24 mouse cellular contexts compared by ENCODE assay signal in the genomic region with DNA sequence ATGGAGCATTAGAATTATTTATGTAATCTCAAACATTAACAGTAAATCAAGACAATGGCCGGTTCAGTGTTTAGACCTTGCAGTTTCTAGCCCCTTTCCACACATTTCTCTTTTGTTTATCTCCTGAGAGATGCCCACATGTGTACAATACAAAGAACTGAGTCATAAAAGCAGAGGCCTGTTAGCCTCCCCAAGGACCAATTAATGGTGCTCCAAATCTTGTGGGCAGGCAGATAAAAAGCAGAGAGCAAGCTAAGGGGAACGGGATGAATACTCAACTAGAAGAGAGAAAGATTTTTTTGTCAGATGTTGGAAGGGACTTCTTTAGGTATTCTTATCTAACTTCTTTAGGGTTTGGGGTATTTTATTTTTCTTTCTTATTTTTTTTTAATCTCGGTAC.
"Had no signal": no experiment of that assay in that cellular context is flagged by ENCODE, and none has a peak within 500 bp of the region (broad histone marks: within the 10 kb centered on the region; RNA-seq: fewer than 3 reads in every experiment).

No protein-coding gene starts in this region.

- H3K4me2 ChIP-seq: heart, embryonic 12.5 days; hindbrain, embryonic 12.5 days; hindbrain, embryonic 14.5 days; intestine, embryonic 15.5 days; limb, embryonic 13.5 days; limb, embryonic 15.5 days had no signal

- ATAC-seq: hindbrain, embryonic 16.5 days; inflammation-experienced regulatory T-cells, adult 6 months; intestine, embryonic 15.5 days; intestine, postnatal 0 days had no signal

- H3K9me3 ChIP-seq: heart, embryonic 10.5 days; heart, embryonic 12.5 days; hindbrain, embryonic 10.5 days; hindbrain, embryonic 12.5 days; intestine, embryonic 15.5 days; limb, embryonic 13.5 days; limb, embryonic 15.5 days had no signal

- H3K27me3 ChIP-seq: heart, embryonic 12.5 days; hindbrain, embryonic 12.5 days; intestine, embryonic 15.5 days; limb, embryonic 13.5 days; limb, embryonic 15.5 days had no signal

- H3K9ac ChIP-seq: heart, embryonic 12.5 days; hindbrain, embryonic 12.5 days; hindbrain, embryonic 14.5 days; intestine, embryonic 15.5 days; limb, embryonic 13.5 days; limb, embryonic 15.5 days had no signal

- H3K4me1 ChIP-seq: heart, embryonic 10.5 days; heart, embryonic 12.5 days; hindbrain, embryonic 10.5 days; hindbrain, embryonic 12.5 days; intestine, embryonic 15.5 days; limb, embryonic 13.5 days; limb, embryonic 15.5 days had no signal

- DNase-seq: gastrocnemius, adult 2 months; gastrocnemius, postnatal 10 days; gastrocnemius, postnatal 25 days; heart, adult 18-20 months; heart, postnatal 10 days; heart, postnatal 4 days; kidney, adult 18-20 months; kidney, adult 8-10 months; kidney, postnatal 10 days; kidney, postnatal 36 days; layer of hippocampus, adult 9-11 months; layer of hippocampus, postnatal 36 days; left cerebral cortex, postnatal 4 days had no signal

- H3K36me3 ChIP-seq: heart, embryonic 10.5 days; heart, embryonic 12.5 days; hindbrain, embryonic 10.5 days; hindbrain, embryonic 12.5 days; intestine, embryonic 15.5 days; limb, embryonic 13.5 days; limb, embryonic 15.5 days had no signal

- H3K4me3 ChIP-seq: gastrocnemius, adult 2 months; heart, embryonic 10.5 days; heart, embryonic 12.5 days; hindbrain, embryonic 10.5 days; hindbrain, embryonic 12.5 days; intestine, embryonic 15.5 days; limb, embryonic 13.5 days; limb, embryonic 15.5 days had no signal

- H3K27ac ChIP-seq: gastrocnemius, adult 2 months; heart, embryonic 10.5 days; hindbrain, embryonic 10.5 days; hindbrain, embryonic 12.5 days; hindbrain, embryonic 14.5 days; intestine, embryonic 15.5 days; limb, embryonic 13.5 days; limb, embryonic 15.5 days had no signal
